Mouse (Mus musculus): ENCODE measurements around the gene Hist1h3d. TPM values are rescaled to one million over a fixed set of nuclear protein-coding genes. Genes with fewer than 3 reads are reported as not detected.
"Not testable (repeated sequence)": the region's sequence is repeated elsewhere in the genome, so short reads cannot be mapped to it uniquely, and the experiment has no call there.

Gene Hist1h3d
- total and polyA plus RNA-seq, 3 experiments, result 1.4 to 150 TPM; not detected in 1

GRCm38 (mm10) chr13:23562699-23563462 is 12.7 kb upstream of the Hist1h3d start (continued):
- no peak for TF ChIP-seq RCOR1 (IDR thresholded peaks at IDR 0.05; ENCODE audit: low read depth, low read length)
- TF ChIP-seq HCFC1 (IDR thresholded peaks at IDR 0.05; ENCODE audit: low read depth, low read length), result no peak
- TF ChIP-seq NELFE (IDR thresholded peaks at IDR 0.05; ENCODE audit: low read depth, low read length), result no peak
- TF ChIP-seq BHLHE40 (IDR thresholded peaks at IDR 0.05; ENCODE audit: borderline replicate concordance, low read depth, low read length), result no peak
- no peak for TF ChIP-seq MEF2A (IDR thresholded peaks at IDR 0.05; ENCODE audit: extremely low read depth, insufficient replicate concordance, low read depth, low read length, poor library complexity, severe bottlenecking)

DNA sequence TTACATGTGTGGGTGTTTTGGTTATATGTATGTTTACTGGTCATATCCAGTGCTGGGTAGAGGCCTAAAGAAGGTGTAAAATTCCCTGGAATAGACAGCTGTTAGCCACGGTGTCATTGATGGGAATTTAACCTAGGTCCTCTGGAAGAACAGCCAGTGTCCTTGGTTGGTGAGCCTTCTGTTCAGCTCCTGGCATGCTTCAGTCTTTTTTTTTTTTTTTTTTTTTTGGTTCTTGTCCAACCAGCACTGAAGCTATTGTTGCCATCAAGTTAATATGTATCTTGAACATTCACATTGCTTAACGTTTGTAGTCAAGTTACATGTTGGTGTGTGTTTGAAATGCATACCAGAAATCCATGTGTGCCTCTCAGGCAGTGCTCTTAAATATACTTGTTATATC is 11.1 kb upstream of the Hist1h3d start:
- peaks cover 4 to 8% of the 10 kb centered on the region in 2 experiments; a peak in 3 of 4 replicates for H3K4me1 ChIP-seq (ENCODE audit: control insufficient read depth in 1 of 2, insufficient read depth in 2 of 2, low read length in 2 of 2)
- TF ChIP-seq MAZ (IDR thresholded peaks at IDR 0.05; ENCODE audit: low read depth, low read length), result no peak
- TF ChIP-seq GABPA (IDR thresholded peaks at IDR 0.05; ENCODE audit: low read depth, low read length), result no peak
- TF ChIP-seq MYB (IDR thresholded peaks at IDR 0.05; ENCODE audit: low read depth, low read length), result no peak
- TF ChIP-seq POLR2AphosphoS5 (IDR thresholded peaks at IDR 0.05; ENCODE audit: borderline replicate concordance, low read depth, low read length), result no peak
- no peak for TF ChIP-seq KAT2A (conservative IDR thresholded peaks at IDR 0.05; ENCODE audit: low read depth, low read length)
- TF ChIP-seq NRF1 (IDR thresholded peaks at IDR 0.05; ENCODE audit: insufficient read depth, low read depth, low read length, poor library complexity, severe bottlenecking), result no peak
- no peak for TF ChIP-seq ZNF384 (IDR thresholded peaks at IDR 0.05; ENCODE audit: low read depth, low read length)
- TF ChIP-seq MEF2A (IDR thresholded peaks at IDR 0.05; ENCODE audit: extremely low read depth, insufficient replicate concordance, low read depth, low read length, poor library complexity, severe bottlenecking), result no peak
- TF ChIP-seq UBTF (IDR thresholded peaks at IDR 0.05; ENCODE audit: borderline replicate concordance, insufficient read depth, low read depth, low read length), result no peak
- no peaks in the 10 kb centered on the region; the same call in 1 of the 2 replicates for H3K79me2 ChIP-seq (ENCODE audit: control insufficient read depth, insufficient read depth, low read length, poor library complexity)
- H3K36me3 ChIP-seq (ENCODE audit: control insufficient read depth in 1 of 2, insufficient read depth in 2 of 2, low read length in 2 of 2), result peaks cover 0 to 24% of the 10 kb centered on the region in 2 experiments; a peak in 2 of 4 replicates
- H3K27me3 ChIP-seq (ENCODE audit: control insufficient read depth in 1 of 2, insufficient read depth in 2 of 2, low read length in 2 of 2), result no peaks in the 10 kb centered on the region
- no peak overlapping the region for H3K4me3 ChIP-seq (ENCODE audit: control insufficient read depth in 1 of 2, insufficient read depth in 1 of 2, low read depth in 2 of 2, low read length in 2 of 2)
- DNase-seq (ENCODE audit: low read depth, low spot score), result no peak
- H3K27ac ChIP-seq (ENCODE audit: control insufficient read depth, low read depth, low read length), result peak overlapping the region; percentile 100; the same call in 1 of the 2 replicates
- no peak overlapping the region for H3K9ac ChIP-seq (ENCODE audit: control insufficient read depth, low read depth, low read length, poor library complexity, severe bottlenecking)
- H3K9me3 ChIP-seq (replicated peaks; ENCODE audit: insufficient read depth, low read length), result no peaks in the 10 kb centered on the region

DNA sequence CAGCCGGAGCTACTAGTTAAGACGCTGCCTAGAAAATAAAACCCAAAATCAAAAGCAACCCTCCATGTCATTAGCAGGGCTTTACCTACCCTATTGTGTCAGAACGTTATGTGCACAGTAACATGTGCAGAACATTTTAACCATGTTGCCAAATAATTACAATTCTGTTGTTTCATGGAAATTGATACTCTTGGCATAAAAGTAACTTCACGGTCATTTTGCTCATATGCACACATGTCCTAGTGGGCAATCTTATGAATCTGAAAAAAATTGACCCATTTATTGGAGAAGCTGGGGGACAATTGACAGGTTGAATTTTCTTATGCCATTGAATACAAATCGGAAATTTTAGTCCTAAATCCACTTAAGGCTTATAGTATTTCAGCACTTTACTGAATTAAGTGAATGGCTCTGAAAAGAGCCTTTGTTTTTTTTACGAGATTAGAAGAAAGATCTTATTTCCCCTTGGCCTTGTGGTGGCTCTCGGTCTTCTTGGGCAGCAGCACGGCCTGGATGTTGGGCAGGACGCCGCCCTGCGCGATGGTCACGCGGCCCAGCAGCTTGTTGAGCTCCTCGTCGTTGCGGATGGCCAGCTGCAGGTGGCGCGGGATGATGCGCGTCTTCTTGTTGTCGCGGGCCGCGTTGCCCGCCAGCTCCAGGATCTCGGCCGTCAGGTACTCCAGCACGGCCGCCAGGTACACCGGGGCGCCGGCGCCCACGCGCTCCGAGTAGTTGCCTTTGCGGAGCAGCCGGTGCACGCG is 5.1 kb upstream of the Hist1h3d start:
- not testable (repeated sequence) for H3K79me2 ChIP-seq (ENCODE audit: control insufficient read depth, insufficient read depth, low read length, poor library complexity); H3K9me3 ChIP-seq (replicated peaks; ENCODE audit: insufficient read depth, low read length); H3K27me3 ChIP-seq (ENCODE audit: control insufficient read depth in 1 of 2, insufficient read depth in 2 of 2, low read length in 2 of 2); H3K4me1 ChIP-seq (ENCODE audit: control insufficient read depth in 1 of 2, insufficient read depth in 2 of 2, low read length in 2 of 2)
- H3K9ac ChIP-seq (ENCODE audit: control insufficient read depth, low read depth, low read length, poor library complexity, severe bottlenecking), result peak overlapping the region; percentile 82
- H3K4me3 ChIP-seq (ENCODE audit: control insufficient read depth in 1 of 2, insufficient read depth in 1 of 2, low read depth in 2 of 2, low read length in 2 of 2), result peak overlapping the region; percentile 2 to 42
- H3K36me3 ChIP-seq (ENCODE audit: control insufficient read depth in 1 of 2, insufficient read depth in 2 of 2, low read length in 2 of 2), result peaks cover 0 to 21% of the 10 kb centered on the region in 2 experiments; a peak in 2 of 4 replicates
- H3K27ac ChIP-seq (ENCODE audit: control insufficient read depth, low read depth, low read length), result peak overlapping the region; percentile 98
- peak; percentile 71 to 86 for TF ChIP-seq POLR2A (IDR thresholded peaks at IDR 0.05; ENCODE audit: control insufficient read depth in 1 of 2, insufficient read depth in 1 of 2, low read depth in 1 of 2, low read length in 2 of 2, poor library complexity in 1 of 2)
- peak; percentile 82 for DNase-seq (ENCODE audit: low read depth, low spot score)
